Mouse (Mus musculus) A20 (cell line): ENCODE results near the gene 4930544D05Rik.
A peak's percentile ranks its signal among the peaks of the same experiment; 100 is the strongest.
"Not testable (repeated sequence)": the region's sequence is repeated elsewhere in the genome, so short reads cannot be mapped to it uniquely, and the experiment has no call there.

Experiments
- DNase-seq: peaks from one replicate; pipeline ENCODE4 v3.0.0-alpha.2; 2011; ENCODE audit warnings: low read depth, low spot score

The 4930544D05Rik gene

DNA sequence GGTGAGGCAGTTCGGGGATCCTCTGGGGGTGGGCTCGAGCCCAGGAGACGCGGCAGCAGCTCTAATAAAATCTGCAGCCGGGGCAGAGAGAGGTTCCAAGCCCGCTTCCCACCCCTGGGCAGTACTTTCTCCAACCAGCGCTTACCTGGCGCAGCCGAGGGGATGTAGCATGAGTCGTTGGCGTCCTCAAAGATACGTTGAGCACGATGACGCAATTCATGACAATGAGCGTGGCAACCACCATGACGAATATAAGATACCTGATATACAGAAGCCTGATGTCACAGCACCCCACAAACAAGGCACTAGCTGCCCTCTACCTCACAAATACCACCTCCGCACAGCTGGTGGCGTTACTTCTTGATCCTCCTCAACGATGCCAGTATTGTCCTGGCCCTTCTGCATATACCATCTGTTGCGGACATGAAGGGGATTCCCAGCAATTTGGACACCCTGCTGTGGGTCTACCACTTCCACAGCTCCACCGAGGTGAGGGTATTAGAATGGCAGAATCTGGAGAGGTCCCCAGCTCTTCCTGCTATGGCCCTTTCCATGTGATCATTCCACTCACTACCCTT lies at the start of gene 4930544D05Rik:
Gene 4930544D05Rik (plus strand): TSS at position 333 of the 578 bp plus-strand sequence.
- DNase-seq: no peak

GRCm38 (mm10) chr11:70566586-70566985 lies 49.1 kb upstream of the 4930544D05Rik start:
- no peak for DNase-seq

DNA sequence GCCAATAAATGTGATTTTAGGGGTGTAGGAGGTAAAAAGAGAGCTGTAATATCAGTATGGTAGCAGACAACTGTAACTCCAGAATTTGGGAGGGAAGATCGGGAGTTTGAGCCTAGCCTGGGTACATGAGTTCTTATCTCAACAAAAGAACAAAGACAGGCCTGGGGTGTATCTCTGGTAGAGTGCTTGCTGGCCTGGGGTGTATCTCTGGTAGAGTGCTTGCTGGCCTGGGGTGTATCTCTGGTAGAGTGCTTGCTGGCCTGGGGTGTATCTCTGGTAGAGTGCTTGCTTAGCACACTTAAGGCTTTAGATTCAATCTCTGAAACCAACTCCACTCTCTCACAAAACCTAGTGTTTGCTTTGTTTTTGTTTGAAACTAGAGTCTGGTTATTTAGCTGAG lies 45.0 kb upstream of the 4930544D05Rik start:
- not testable (repeated sequence) for DNase-seq

DNA sequence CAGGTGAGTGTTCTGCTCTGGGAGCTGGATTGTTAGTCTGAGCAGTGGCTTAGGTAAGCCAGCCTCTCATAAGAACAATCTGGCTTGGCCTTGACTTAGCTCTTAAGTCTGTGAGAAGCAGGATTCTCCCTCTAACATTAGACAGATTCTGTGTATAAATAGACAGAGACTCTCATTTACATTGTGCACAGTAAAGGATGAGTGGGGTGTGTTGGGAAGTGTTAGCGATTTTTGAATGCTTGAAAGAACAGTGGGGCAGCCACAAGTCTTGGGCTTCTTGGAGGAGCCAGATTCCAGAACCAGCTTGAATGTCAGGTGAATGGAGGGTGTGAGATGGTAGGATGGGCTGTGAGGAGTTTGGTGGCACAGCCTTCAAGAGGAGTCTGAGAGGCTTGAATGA lies 44.0 kb upstream of the 4930544D05Rik start:
- no peak for DNase-seq

- no peak for DNase-seq
Observed at GRCm38 (mm10) chr11:70572348-70572902, 43.2 kb upstream of the 4930544D05Rik start.

DNA sequence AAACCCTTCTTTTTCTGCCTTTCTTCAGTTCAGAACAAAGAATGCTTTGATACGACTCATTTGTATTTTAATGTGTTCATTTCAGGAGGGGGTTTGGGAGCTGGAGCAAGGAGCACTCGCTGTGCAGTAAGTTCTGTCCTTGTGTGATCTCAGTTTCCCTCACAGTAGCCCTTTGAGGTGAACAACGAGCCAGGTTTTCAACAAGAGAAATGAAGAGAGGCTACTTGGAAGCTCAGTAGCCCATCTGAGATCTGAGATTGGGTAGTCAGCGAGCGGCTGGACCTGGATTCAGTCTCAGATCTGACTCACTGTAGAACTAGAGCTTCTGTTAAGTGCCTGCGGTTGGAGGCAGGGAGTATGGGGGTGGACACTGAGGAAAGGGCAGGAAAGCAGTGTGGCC lies 41.8 kb upstream of the 4930544D05Rik start:
- DNase-seq: no peak

- DNase-seq: no peak
Observed at GRCm38 (mm10) chr11:70577201-70577600, 38.4 kb upstream of the 4930544D05Rik start.

GRCm38 (mm10) chr11:70578962-70579361 lies 36.7 kb upstream of the 4930544D05Rik start:
- no peak for DNase-seq

- DNase-seq: no peak
Observed at GRCm38 (mm10) chr11:70579710-70580357, 35.8 kb upstream of the 4930544D05Rik start.

DNA sequence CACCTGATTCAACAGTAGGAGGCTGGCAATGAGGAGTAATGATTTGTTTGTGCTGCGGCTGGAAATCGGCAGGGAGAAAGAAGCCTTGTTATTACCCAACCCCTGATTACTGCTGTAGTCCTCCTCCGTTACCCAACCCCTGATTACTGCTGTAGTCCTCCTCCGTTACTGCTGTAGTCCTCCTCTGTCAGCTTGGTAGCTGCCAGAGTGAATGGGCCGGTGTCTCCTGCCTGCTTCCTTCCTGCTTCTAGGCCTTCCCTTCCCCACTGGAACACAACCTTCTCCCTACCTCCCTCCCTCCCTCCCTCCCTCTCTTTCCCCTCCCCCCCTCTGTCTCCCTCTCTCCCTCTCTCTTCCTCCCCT lies 35.3 kb upstream of the 4930544D05Rik start:
- DNase-seq: no peak

DNA sequence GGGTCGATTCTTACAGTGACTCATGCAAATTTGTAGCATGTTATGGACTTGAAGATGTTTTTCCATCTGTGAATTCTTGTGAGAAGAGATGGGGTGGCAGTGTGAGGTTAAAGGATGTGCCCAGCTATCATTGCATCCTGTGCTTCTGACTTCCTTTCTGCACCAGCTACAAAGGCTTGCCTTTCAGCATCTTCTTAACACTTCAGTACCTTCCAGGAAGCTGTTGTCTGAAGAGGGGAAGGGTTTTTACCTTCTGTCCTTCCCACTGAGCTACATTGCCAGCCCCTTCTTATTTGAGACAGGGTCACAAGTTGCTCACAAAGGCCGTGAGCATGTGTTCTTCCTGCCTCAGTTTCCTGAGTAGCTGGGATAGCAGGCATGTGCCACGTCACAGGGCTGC lies 34.7 kb upstream of the 4930544D05Rik start:
- no peak for DNase-seq

GRCm38 (mm10) chr11:70582196-70582595 lies 33.5 kb upstream of the 4930544D05Rik start:
- DNase-seq: no peak

DNA sequence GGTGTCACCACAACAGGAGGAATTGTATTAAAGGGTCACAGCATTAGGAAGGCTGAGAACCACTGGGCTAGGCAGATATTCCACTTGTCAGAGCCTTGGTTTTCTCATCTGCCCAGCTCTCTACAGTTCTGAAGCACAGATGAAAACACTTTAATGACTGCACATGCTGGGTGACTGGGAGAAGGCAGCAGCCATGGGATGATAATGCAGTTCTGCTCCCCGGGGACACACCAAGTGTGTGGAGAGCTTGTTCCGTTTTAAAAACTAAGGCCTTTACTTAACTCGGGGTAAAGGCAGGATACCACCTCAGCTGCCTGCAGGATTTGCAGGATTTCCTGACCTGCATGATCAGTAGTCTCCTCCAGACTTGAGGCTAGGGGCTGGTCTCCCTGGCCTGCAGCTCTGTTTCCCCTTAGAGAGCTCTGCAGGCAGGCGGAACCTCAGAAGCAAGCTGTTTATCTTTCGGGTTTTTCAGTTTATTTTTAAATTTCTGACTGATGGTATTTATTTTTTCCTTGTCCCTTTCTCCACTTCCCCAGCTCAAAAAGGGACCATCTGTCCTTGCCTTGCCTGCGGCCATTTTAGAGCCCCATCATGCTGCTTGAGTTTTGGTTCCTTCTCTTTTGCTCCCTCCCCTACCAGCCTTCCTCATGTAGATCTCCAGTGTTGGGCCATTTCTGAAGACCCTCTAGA lies 32.5 kb upstream of the 4930544D05Rik start:
- peak; percentile 40 for DNase-seq

- DNase-seq: no peak
Observed at GRCm38 (mm10) chr11:70583775-70584174, 31.9 kb upstream of the 4930544D05Rik start.

- DNase-seq: no peak
Observed at GRCm38 (mm10) chr11:70585457-70585856, 30.2 kb upstream of the 4930544D05Rik start.

DNA sequence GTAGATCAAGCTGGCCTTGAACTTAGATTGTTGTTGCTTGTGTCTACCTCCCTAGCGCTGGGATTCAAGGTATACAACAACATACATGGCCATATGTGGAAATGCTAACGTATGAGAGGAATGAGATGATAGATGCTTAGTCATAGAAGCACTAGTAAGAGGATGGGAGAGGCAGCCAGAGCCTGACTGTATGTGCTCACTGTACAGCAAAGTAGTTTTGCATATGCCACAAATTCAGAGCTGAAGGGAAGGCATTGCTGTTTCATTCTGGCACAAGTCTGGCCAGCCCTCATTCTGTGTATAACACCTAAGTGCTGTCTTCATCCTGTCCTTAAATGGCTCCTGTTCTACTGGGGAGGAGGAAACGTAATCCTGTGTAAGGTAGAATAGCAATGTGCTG lies 29.4 kb upstream of the 4930544D05Rik start:
- peak; percentile 46 for DNase-seq

DNA sequence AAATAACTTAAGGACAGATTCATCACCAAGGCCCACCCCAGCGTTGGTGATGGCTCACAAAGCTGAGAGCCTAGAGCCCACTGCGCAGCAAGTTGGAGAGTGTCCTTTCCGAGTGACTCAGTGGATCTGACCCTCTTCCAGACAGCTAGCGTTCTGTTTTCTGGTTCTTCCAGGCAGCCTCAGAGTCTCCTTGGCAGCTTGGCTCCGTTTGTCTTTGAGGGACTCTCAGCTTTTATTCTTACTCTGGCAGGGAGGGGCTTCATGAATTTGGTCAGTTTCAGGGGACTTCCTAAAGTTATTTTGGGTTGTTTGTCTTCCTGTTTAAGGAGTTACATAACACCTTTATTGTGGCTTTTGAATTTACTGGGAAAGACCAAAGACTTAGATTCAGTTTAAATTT lies 28.7 kb upstream of the 4930544D05Rik start:
- no peak for DNase-seq

DNA sequence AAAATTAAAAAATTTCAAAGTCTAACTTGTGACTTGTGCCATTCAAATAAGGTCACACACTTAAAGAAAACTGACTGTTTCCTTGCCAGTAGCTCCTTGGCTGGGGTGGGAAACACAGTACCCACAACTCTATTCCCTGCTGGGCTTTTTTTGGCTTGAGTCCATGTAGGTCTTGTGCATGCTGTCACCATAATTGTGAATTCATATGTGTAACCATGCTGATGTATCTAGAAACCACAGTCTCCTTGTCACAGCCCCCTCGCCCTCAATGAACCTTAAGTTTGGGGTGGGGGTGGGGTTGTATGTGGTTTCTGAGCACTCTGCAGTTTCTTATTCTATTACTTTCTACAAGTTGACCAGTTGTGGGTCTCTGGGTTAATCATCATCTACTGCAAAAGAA lies 23.9 kb upstream of the 4930544D05Rik start:
- DNase-seq: no peak

DNA sequence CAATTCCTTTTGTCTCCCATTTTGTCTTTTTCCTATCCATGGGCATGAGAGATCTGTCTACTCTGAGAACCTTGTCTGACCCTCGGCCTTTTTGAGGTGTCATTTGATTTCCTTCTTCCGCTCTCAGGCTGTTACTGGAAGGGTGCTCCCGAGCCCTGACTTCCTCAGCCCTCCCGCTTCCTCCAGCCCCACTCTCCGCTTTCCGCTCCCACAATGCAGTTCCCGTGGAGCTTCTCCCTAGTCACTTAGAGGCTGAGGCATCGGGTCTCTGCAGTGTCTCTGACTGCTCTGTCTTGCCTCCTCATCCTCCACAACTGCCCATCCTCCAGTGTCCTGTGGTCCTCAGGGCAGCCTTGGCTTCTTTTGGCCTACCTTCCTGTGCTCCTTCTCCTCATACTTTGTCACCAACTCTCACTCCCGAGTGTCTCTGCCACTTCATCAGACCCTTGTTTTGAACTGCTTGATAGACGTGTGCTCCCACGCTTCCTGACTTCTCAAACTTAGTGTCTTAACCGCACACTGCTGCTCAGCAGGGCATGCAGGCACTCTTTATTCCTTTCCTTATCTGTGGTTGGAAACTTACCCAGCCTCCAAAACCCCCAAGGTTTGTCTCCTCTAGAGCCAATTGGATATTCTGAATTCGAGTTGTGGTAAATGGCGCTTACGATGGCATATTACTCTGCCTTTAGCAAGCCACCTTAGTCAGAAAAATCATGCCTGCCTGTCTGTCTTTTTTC lies 21.2 kb upstream of the 4930544D05Rik start:
- DNase-seq: no peak

- DNase-seq: no peak
Observed at GRCm38 (mm10) chr11:70595638-70596037, 20.0 kb upstream of the 4930544D05Rik start.

- DNase-seq: no peak
Observed at GRCm38 (mm10) chr11:70596094-70596493, 19.6 kb upstream of the 4930544D05Rik start.

- no peak for DNase-seq
Observed at GRCm38 (mm10) chr11:70597301-70597700, 18.3 kb upstream of the 4930544D05Rik start.
